Mouse (Mus musculus) lung, postnatal 0 days (tissue): ENCODE results near the gene Nutm1. TPM values are rescaled to one million over a fixed set of nuclear protein-coding genes. Genes with fewer than 3 reads are reported as not detected.

ENCODE experiments used
- ATAC-seq: fragments of 200-750 bp; cut with Nextera tagmentation; 2 replicates; pipeline ENCODE4 v1.8.0; 2017; ENCODE audit warnings: moderate library complexity
- DNase-seq: peaks from one replicate; pipeline ENCODE4 v3.0.0-alpha.2; 2016; ENCODE audit warnings: low spot score
- H3K27ac ChIP-seq: fragments of 300-500 bp; sonication (generic); 2 replicates; pipeline ENCODE4 v1.5.1; 2014; ENCODE audit warnings: antibody characterized with exemption, mild to moderate bottlenecking, low read length, mixed read lengths
- H3K27me3 ChIP-seq: fragments of 300-500 bp; sonication (generic); replicated peaks from 2 replicates; pipeline ENCODE4 v1.6.1; 2014; ENCODE audit warnings: low read length, mixed read lengths; ENCODE audit not compliant: insufficient read depth
- H3K36me3 ChIP-seq: fragments of 300-500 bp; sonication (generic); 2 replicates; pipeline ENCODE4 v1.6.1; 2014; ENCODE audit warnings: low read length, mixed read lengths; ENCODE audit not compliant: insufficient read depth
- H3K4me1 ChIP-seq: fragments of 300-500 bp; sonication (generic); 2 replicates; pipeline ENCODE4 v1.6.1; 2014; ENCODE audit warnings: antibody characterized with exemption, low read depth, low read length, mixed read lengths; ENCODE audit not compliant: insufficient read depth
- H3K4me2 ChIP-seq: fragments of 300-500 bp; sonication (generic); replicated peaks from 2 replicates; pipeline ENCODE4 v1.6.1; 2014; ENCODE audit warnings: low read depth, mild to moderate bottlenecking, low read length, moderate library complexity, mixed read lengths
- H3K4me3 ChIP-seq: fragments of 300-500 bp; sonication (generic); 2 replicates; pipeline ENCODE4 v1.5.1; 2014; ENCODE audit warnings: low read depth, low read length
- H3K9ac ChIP-seq: fragments of 300-500 bp; sonication (generic); replicated peaks from 2 replicates; pipeline ENCODE4 v1.6.1; 2014; ENCODE audit warnings: low read depth, mild to moderate bottlenecking
- H3K9me3 ChIP-seq: fragments of 300-500 bp; sonication (generic); 2 replicates; pipeline ENCODE4 v1.6.1; 2016; ENCODE audit warnings: low read length, mixed read lengths
- CTCF ChIP-seq: IDR thresholded peaks from 2 replicates; pipeline ENCODE4 v1.5.1; 2016; ENCODE audit warnings: antibody characterized with exemption, mild to moderate bottlenecking
- EP300 ChIP-seq: IDR thresholded peaks from 2 replicates; pipeline ENCODE4 v1.6.1; 2016; ENCODE audit warnings: antibody characterized with exemption, mild to moderate bottlenecking, control low read depth
- WGBS: fragments of 180-500 bp; shearing (Covaris S2); extraction: QIAGEN DNeasy Blood & Tissue Kit; methylation state at CpG from one replicate; pipeline ENCODE4 v1.1.7; 2014; 5-methylcytosine and 5-hydroxymethylcytosine counted together
- polyA plus RNA-seq: library from polyadenylated mRNA; unstranded; fragments of >200 nt; fragmentation: Nextera tagmentation; extraction: Ambion mirVana; gene quantifications from 2 replicates; pipeline ENCODE4 v1.2.1, GENCODE M21; 2015

Gene Nutm1
- polyA plus RNA-seq, 1 experiment from 2014 or later = 0.02 TPM

- H3K27me3 ChIP-seq = no peaks in the 10 kb centered on the region
- H3K27ac ChIP-seq = no peak overlapping the region
- ATAC-seq (no peak), DNase-seq (no peak)
- no peak overlapping the region for H3K9ac ChIP-seq
- H3K4me3 ChIP-seq = no peak overlapping the region
- TF ChIP-seq CTCF (no peak), EP300 (no peak)
- H3K4me2 ChIP-seq = no peak overlapping the region
- 88% methylated on average over 10 of the region's 10 CpGs for WGBS
- no peaks in the 10 kb centered on the region for H3K4me1 ChIP-seq
- H3K36me3 ChIP-seq = no peaks in the 10 kb centered on the region
- no peaks in the 10 kb centered on the region for H3K9me3 ChIP-seq
These were observed 9.2 kb downstream of the Nutm1 start for GRCm38 (mm10) chr2:112249780-112250453.

GRCm38 (mm10) chr2:112247323-112247722, 11.8 kb downstream of the Nutm1 start:
- no peaks in the 10 kb centered on the region for H3K4me1 ChIP-seq
- H3K27me3 ChIP-seq = no peaks in the 10 kb centered on the region
- H3K27ac ChIP-seq = no peak overlapping the region
- TF ChIP-seq CTCF (no peak), EP300 (no peak)
- H3K9ac ChIP-seq = no peak overlapping the region
- no peak overlapping the region for H3K4me2 ChIP-seq
- ATAC-seq (no peak), DNase-seq (no peak)
- H3K36me3 ChIP-seq = no peaks in the 10 kb centered on the region
- H3K4me3 ChIP-seq = no peak overlapping the region
- WGBS = 72% methylated on average over 10 of the region's 10 CpGs
- no peaks in the 10 kb centered on the region for H3K9me3 ChIP-seq

DNA sequence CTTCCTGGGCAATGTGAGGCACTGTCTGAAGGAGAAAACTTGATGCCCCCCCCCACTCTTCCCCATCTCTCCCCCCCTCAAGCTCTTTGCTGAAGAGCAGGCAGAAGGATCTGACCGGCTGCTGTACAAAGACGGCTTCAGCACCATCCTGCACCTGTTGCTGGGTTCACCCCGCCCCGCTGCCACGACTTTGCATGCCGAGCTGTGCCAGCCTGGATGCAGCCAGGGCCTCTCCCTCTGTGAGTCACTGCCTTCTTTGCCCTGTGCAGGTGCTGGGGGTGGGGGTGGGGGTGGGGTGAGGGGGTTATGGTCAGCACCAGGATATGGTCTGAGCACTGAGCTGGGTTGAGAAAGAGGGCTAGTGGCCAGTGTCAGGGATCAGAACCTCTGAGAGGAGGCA, 12.9 kb downstream of the Nutm1 start:
- 75% methylated on average over 6 of the region's 6 CpGs for WGBS
- H3K4me3 ChIP-seq = no peak overlapping the region
- H3K27ac ChIP-seq = no peak overlapping the region
- no peaks in the 10 kb centered on the region for H3K9me3 ChIP-seq
- ATAC-seq (peak; percentile 35; the same call in 1 of the 2 replicates), DNase-seq (no peak)
- TF ChIP-seq EP300 = no peak
- no peak for TF ChIP-seq CTCF
- H3K9ac ChIP-seq = no peak overlapping the region
- H3K4me1 ChIP-seq = no peaks in the 10 kb centered on the region
- H3K27me3 ChIP-seq = no peaks in the 10 kb centered on the region
- no peaks in the 10 kb centered on the region for H3K36me3 ChIP-seq
- no peak overlapping the region for H3K4me2 ChIP-seq

GRCm38 (mm10) chr2:112245307-112245706, 13.8 kb downstream of the Nutm1 start:
- no peaks in the 10 kb centered on the region for H3K4me1 ChIP-seq
- no peak overlapping the region for H3K9ac ChIP-seq
- H3K36me3 ChIP-seq = no peaks in the 10 kb centered on the region
- 54% methylated on average over 5 of the region's 5 CpGs for WGBS
- H3K27me3 ChIP-seq = no peaks in the 10 kb centered on the region
- no peak overlapping the region for H3K4me3 ChIP-seq
- no peaks in the 10 kb centered on the region for H3K9me3 ChIP-seq
- ATAC-seq (peak; percentile 43), DNase-seq (peak; percentile 55)
- H3K27ac ChIP-seq = no peak overlapping the region
- TF ChIP-seq EP300 (peak; percentile 35; the same call in 1 of the 2 replicates), CTCF (no peak)
- no peak overlapping the region for H3K4me2 ChIP-seq

DNA sequence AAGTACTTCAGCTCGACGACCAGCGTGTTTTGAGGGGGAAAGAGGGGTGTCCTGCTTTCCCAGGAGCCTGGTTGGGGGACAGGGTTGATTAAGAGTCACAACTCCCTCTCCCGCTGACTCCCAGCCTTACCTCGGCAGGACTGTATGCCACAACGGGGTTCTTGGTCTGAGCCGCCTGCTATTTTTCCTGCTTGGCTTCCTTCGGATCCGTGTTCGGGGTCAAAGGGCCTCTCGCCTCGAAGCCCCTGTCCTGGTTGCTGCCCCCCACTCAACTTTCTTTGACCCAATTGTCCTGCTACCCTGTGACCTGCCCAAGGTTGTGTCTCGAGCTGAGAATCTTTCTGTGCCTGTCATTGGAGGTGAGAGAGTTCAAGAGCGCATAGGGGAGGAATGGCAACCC, 17.3 kb downstream of the Nutm1 start:
- no peaks in the 10 kb centered on the region for H3K27me3 ChIP-seq
- no peak for ATAC-seq
- WGBS = 76% methylated on average over 14 of the region's 14 CpGs

DNA sequence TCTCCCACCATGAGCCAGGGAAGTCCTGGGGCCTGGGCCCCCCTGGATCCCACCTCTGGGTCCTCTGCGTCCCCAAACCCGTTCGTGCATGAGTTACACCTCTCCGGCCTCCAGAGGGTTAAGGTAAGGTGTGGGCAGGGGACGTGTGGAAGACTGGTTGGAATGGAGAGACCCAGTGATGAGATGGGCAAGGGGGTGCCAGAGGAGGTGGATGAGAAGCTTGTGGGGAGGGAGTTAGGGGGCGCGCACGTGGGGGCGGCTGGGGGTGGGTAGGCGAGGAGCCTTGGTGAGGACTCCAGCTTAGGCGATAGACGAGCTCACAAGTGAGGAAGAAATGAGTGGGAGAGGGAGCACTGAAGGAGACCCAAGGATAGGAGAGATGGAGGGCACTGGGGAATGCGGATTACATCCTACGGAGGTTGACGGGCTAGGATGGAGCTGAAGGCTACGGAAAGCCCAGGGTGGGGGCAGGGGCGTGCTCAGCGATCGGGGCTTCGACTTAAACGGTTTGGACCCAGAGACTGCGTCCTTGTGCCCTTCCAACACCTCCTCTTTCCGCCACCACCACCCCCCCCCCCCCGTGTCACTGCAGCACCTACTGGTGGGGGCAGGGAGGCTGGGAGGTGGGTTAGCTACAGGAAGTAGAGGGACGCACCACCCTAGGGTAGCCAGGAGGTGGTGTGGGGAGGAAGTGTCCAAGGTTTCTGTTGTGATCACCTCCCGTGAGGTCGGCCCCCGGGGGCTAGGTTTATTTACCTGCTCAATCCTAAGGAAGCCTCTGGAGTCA, 19.0 kb downstream of the Nutm1 start:
- TF ChIP-seq CTCF (peak; percentile 17; the same call in 1 of the 2 replicates), EP300 (no peak)
- peaks cover 6% of the 10 kb centered on the region; the same call in 1 of the 2 replicates for H3K4me1 ChIP-seq
- no peaks in the 10 kb centered on the region for H3K9me3 ChIP-seq
- H3K9ac ChIP-seq = peak overlapping the region; percentile 41; the same call in 1 of the 2 replicates
- no peaks in the 10 kb centered on the region for H3K36me3 ChIP-seq
- H3K27me3 ChIP-seq = no peaks in the 10 kb centered on the region
- peak overlapping the region; percentile 89 for H3K4me2 ChIP-seq
- DNase-seq (peak; percentile 23), ATAC-seq (peak; percentile 17)
- peak overlapping the region; percentile 86 for H3K4me3 ChIP-seq
- WGBS = 2% methylated on average over 25 of the region's 28 CpGs
- 0 out of 2 replicates have a peak overlapping the region, but pooled peaks have one; percentile 81 for H3K27ac ChIP-seq

More for the DNA sequence above, 17.3 kb downstream of the Nutm1 start:
- Histone ChIP-seq H3K27ac (no peak overlapping the region), H3K9ac (no peak overlapping the region), H3K4me2 (no peak overlapping the region), H3K4me3 (no peak overlapping the region), H3K4me1 (peaks cover 6% of the 10 kb centered on the region; the same call in 1 of the 2 replicates), H3K36me3 (no peaks in the 10 kb centered on the region), H3K9me3 (no peaks in the 10 kb centered on the region)
- TF ChIP-seq CTCF = no peak
- no peak for TF ChIP-seq EP300
- DNase-seq = no peak
